Mouse (Mus musculus) inflammation-experienced regulatory T-cells, adult 6 months (primary cell): ENCODE measurements around the gene Slc35d1. TPM values are rescaled to one million over a fixed set of nuclear protein-coding genes. Genes with fewer than 3 reads are reported as not detected.
A peak's percentile ranks its signal among the peaks of the same experiment; 100 is the strongest.

Experiments
- ATAC-seq: one replicate; pipeline ENCODE4 v1.8.0; 2017
- polyA plus RNA-seq, 3 experiments: library from polyadenylated mRNA; unstranded; fragments of 100-300 nt; shearing (Covaris generic); gene quantifications; one replicate each; pipeline ENCODE4 v1.2.1; 2017

The Slc35d1 gene
- polyA plus RNA-seq = 10 to 100 TPM; 21.1 to 24.4 (median 24.2) TPM

DNA sequence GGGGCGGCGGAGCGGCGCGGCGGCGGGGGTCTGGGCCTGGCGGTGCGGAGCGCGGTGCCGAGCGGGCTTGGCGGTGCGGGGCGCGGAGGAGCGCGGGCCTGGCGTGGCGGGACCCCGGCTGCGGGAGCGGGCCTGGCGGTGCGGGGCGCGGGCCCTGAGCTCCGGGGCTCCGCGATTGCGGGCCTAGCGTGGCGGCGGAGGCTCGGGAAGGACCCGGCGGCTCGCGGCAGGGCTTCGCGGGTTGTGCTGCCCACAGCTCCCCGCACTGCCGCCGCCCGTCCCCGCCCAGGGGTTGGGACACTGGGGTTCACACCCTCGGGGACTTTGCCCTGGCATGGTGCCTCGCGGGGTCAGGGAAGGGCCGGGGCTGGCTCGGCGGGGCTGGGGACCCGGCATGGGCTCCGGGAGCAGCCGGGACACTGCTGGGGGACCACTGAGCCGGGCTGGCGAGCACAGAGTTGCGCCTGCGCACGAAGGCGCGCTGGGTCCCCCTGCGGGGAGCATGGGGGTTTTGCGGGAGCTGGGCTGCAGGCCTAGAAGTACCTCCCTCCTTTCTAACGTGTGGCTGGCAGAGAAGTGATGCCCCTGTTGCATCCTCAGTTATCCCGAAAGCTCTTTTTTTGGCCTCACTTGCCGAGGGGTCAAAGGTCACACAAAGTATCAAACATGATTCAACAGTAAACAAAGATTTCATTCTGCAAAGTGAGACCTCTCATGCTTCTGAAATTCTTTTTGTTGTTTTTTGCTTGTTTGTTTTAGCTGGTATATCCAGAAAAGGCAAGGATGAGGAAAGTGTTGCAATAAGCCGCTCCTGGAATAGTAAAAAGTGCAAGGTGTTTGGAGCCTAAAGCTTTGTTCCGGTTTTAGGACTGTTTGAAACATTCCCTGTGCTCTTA is at the start of gene Slc35d1:
Gene Slc35d1, minus strand, starts transcription at position 240 of the 896 bp plus-strand sequence.
- peak; percentile 46 for ATAC-seq

DNA sequence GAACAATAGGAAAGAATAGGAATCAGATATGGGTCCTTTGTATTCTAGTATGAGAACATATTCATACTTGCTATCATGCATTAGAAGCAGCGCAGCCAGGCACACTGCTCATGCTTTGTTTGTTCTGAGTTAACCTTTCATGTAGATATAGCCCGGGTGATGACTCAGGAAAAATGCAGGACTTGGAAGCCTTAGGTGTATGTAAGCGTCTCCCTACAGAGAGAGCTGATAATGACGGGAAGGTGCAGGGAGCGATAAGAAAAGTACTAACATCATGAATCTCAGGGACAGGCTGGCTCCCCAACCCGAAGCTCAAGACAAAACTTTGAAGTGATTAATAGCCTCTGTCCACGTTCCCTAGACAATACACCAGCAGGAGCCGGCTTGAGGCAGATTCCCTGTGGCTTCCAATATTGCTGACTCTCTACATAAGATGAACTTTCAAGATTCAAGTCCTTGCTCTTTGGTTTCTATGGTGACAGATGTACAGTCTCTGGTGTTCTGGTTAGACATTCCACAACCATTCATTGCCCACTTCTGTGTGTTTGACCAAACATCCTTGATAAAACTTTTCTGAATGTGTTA is 48.9 kb upstream of the Slc35d1 start:
- ATAC-seq = no peak

DNA sequence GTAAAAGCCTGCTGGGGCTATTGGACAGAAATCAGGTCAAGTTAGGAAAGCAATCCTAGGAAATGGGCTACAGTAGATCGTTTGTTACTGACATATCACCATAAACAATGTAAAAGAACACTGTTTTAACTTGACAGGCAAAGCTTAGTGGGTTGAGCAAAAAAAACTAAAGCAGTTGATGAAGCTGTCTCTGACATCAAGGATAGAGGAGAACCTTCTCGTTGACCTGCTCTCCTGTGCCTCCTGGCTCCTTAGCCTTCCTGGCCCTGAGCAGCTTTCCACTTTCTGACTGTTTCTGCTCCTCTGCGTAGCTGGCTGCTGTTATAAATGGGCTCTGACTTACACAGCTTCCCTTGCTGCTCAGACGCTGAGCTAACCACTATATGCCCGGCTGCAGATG is 48.4 kb upstream of the Slc35d1 start:
- ATAC-seq = no peak

DNA sequence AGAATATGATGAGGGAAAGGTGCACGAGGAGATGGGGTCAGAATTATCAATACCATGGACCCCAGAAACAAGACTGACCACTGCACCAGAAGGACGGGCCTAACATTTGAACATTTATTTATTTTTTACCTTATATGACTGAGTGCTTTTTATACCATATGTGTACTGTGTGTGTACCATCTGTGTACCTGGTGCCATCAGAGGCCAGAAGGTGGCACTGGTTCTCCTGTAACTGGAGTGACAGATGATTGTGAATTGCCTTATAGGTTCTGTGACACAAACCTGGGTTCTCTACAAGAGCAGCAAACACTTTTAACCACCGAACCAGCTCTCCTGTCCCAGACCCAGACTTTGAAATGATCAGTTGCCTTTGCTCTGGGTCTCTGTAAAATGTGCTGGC is 43.9 kb upstream of the Slc35d1 start:
- ATAC-seq = no peak

DNA sequence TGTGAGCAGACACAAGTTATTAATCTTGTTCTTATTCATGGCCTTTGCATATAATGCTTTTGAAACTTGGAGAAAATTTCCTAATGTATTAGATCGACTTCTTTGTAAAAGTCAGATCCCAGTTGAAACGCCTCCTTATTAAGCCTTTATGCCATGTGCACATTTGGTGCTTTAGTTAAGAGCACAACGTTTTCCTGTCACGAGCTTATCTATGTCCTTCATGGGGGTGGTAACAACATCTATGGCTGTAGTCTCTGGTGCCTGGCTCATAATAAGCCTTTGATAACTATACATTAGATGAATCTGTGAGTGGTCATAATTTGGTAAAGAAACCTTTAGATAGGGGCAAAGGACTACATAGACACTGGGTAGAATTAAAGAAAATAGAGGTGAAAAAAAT is 38.9 kb upstream of the Slc35d1 start:
- no peak for ATAC-seq

DNA sequence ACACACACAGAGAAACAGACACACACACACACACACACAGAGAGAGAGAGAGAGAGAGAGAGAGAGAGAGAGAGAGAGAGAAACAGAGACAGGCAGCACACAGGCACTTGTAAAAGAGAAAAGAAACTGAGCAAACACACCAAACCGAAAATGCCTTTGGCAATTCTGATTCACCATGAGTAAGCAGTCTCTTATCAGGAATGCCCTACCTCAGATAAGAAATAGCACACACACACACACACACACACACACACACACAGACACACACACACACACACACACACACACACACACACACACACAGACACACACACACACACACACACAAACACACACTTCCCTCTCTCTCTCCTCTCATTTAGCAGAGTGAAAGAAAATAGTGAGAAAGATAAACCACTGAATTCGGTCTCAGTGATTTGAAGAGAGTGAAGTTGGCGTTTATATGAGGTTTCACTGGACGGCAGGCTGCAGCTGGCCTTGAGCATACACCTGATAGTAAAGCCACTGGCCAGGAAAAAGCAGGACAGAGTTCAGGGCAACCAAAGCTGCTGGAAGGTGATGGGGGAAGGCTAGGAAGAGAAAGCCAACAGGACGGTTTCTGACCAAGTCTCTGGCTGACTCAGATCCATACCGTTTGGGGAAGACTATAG is 34.6 kb upstream of the Slc35d1 start:
- ATAC-seq = no peak

DNA sequence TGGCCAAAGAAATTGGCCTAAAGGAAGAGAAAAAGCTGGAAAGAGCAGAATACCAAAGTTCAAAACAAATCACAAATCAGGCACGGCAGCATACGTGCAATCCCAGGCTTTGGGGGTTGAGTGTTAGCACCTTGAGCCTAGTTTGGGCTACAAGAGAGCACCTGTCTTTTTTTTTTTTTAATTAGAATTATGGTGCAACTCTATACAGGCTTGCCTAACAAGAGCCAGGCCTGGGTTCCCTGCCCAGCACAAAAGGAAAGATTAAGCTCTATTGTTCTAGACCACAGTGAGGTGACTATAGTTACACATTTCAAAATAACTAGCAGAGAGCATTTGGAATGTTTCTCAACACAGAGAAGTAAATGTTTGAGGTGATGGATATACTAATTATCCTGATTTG is 32.8 kb upstream of the Slc35d1 start:
- ATAC-seq = no peak

DNA sequence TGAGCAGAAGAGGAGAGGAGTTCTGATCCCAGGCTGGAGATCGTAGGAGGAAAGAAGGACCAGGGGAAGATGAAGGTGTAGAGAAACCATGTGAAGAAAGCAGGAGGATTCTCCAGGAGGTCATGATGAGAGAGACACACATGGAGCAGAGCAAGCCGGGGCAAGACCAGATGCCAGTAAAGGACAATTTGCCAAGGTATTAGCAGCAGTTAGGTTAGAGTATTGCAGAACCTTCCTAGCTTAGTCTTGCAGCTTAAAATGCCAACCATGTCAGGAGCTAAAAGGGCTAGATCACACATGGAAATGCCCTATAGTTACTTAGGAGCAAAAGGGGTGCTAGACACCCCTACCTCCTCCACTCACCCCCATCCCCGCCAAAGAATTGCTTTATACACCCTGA is 32.3 kb upstream of the Slc35d1 start:
- ATAC-seq = no peak

DNA sequence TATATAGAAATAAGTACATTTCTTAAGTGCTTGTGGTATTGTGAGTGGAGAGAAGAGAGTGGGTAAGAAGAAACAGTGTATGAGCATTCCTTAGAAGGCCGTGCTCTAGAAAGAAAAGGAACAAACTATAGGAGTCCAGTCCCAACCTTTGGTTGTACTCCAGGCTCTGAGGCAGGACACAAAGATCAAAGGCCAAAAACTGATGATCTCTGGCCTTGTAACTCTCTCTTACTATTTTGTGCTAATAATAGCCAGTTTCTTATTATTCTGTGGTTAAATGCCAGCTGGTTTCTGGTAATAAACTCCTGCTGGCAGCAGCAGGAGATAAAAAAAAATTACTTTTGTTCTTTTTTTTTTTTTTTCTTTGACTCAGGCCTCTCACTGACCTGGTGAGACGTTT is 17.2 kb upstream of the Slc35d1 start:
- no peak for ATAC-seq

DNA sequence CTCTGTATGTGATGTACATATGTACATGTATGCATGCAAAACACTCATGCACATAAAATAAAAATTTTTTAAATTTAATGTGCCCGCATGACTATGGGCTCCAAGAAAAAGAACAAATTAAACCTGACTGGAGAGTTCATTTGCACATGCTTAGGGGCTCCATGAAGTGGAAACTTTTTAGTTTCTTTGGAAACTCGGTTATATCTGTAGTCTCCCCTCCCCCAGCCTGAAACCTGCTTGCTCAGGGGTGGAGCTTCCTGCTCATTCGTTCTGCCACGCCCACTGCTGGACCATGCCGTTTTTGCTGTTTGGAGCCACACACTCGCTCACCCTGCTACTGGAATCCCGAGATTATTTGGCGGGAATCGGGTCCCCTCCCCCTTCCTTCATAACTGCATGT is 7.9 kb upstream of the Slc35d1 start:
- ATAC-seq = no peak

DNA sequence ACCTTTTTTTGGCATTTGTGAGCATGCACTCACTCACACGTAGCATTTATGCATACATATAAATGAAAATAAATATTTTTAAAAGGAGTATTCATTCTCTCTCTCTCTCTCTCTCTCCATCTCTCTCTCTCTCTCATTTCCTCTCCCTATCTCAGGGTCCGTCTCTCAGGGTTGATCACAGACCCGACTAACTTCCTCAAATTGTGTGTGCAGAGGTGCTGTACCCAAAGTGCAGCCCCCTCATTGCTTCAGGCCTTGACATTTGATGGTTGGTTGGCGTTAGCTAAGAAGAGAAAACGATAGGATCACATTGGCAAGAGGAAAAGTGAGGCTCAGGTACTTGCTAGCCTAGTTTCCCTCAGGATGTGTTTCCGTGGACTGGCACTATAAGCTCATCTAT is 6.8 kb upstream of the Slc35d1 start:
- no peak for ATAC-seq

DNA sequence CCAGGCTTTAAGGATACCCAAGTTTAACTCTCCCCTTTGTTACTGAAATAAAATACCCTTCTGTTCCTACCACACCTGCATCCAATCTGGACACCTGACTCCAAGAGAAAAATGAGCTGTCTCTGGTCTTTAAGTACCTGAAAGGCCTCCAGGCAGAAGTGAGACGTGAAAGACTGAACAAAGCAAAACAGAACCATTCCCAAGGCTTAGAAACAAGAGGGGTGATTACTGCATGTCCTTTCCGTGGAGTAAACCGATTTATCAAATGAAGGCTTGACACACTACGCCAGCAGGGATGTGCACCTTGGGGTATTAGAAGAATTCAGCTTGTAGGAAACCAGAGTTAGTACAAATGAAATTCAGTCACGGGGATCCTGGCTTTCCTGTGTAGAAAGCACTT is 4.0 kb upstream of the Slc35d1 start:
- ATAC-seq = no peak

DNA sequence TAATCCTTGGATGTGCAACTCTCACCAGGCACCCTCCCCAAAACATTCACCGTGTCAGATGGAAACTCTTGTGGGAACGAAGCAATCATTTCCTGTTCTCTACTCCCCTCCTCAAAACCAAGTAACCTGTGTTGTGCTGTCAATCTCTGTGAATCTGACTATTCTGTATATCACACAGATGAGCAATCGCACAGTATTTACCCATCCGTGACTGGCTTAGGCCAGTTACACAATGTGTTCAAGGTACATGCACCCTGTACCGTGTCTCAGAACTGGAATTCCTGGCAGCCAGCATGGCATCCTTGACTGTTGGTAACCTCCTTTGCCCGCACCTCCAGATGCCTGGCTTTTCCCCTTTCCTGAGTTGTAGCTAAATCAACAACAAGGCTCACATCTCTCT is 1.1 kb upstream of the Slc35d1 start:
- ATAC-seq = peak; percentile 59

DNA sequence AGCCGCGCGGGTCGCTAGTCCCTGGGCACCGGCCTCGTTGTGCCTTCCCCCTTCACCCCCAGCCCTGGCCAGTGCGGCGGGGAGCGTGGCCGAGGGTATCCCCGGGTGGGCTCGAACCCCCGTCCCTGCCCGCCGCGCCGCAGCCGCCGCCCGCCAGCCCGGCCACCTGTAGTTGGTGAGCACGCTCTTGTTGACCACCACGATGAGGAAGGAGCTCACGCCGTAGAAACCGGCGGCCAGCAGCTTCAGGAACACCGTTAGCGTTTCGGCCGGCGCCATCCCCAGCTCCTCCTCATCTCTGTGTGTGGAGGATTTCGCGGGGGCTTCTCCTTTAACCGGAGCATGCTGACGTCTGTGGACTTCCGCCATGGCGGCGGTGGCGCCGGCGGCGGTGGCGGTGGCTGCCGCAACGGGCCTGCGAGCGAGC is 453 bp downstream of the Slc35d1 start:
- ATAC-seq = peak; percentile 76

DNA sequence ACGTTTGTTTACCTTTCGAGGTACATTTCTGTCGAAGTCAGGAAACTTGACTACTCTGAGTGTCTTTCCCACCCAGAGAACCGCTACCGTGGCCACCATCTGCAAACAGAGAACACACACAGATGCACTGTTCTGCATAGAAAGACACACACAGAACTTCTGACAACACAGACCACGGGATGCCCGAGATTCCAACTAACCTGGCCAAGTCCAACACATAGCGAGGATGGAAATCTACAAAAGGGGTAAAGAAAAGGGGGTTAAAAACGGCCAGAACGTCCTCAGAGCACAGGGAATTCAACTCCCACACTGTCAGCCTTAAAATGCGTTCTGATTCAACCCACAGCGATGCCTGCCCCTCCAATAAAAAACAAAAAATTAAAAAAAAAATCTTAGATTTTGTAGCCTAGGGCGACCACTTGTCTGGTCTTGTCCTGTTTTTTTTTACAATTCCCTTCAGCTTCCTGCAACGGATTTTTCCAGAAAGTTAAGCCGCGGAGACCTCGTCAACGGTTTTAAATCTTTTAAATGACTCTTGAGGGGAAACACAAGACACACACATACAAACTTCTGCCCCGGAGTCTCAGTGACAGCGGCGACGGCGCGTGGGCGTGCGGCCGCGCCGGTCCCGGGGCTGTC is 986 bp downstream of the Slc35d1 start:
- ATAC-seq = peak; percentile 36

DNA sequence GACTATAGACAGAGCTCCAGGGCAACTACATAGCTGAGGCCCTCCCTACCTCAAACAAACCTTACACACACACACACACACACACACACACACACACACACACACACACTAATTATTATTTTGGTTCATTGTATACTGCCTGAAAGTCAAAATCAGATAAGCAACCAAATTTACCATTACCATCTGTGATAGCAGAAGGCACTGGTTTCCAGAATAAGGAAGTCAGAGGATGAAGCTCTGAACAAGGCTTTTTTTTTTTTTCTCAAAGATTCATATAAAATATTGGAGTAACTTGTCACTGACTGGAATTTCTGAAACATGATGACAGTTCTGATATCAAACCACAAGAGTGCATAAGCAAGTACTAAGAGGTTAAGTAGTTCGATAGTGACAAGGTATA is 6.4 kb downstream of the Slc35d1 start:
- no peak for ATAC-seq

DNA sequence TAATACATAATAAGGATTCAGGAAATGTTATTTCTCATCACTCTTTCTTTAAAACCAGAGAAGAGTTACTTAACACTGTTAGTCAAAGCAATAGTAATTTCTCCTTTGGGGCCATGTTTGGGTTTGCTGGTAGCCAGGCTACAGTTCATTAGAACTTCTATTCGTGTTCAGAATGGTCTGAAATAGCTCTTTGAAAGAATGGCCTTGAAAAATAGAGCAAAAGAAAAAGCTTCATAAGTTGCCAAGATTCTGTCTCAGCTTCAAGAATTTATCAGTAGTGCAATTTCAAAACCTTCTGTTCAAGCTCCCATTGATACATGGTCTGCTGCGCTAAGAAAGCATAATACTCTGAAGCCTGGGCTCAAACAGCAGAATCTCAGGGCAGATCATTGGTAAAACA is 11.3 kb downstream of the Slc35d1 start:
- ATAC-seq = no peak

DNA sequence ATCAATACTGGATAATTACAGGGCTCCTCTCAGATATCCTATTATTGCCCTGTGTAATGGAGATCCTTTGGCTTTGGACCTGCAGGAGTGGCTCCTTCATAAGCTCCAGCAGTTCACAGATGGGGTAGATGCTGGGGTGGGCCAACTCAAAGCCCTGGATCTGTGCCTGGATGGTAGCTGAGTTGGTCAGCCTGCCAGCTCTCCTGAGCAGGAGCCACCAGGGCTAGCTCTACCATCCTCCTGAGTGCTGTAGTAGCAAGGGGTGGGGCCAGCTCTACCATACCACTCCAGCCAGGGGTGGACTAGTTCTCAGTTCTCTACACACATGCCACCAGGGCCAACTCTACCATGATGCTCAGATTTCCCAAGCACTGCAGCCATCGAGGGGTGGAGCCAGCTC is 14.9 kb downstream of the Slc35d1 start:
- ATAC-seq = no peak

DNA sequence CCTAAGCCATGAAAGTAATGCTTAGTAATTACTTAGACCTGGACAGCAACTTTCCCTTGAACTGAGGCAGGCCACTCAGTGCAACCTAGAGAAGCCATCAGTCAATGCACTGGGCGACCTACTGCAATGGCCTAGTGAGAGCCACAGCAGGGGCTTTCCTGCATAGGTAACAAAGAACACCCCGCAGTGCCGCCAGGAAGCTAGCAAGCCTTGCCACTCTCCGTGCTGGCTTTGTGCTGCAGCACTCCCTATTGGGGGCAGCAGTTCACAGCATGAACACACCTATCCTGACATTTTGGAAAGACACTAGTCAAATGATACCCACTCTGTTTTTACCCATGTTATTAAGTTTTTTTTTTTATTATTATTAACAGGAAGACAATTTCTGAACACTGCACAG is 15.9 kb downstream of the Slc35d1 start:
- no peak for ATAC-seq

DNA sequence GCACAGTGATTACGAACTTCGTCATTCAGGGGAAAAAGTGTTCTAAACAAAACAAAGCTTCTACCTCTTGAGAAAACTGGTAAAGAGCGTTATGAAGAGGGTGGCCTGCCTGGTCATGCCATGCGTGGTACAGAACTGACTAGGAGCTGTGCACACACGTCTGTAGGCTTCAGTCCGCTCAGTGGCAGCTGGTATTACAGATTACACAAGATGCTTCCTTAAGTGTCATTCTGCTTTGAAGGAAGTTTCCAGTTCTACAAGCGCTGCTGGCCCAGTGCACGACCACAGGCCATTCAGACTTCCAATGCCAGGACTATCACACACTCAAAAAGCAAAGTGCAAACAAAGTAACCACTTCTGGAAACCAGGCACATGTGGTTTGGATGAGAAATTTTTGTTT is 17.6 kb downstream of the Slc35d1 start:
- ATAC-seq = no peak

DNA sequence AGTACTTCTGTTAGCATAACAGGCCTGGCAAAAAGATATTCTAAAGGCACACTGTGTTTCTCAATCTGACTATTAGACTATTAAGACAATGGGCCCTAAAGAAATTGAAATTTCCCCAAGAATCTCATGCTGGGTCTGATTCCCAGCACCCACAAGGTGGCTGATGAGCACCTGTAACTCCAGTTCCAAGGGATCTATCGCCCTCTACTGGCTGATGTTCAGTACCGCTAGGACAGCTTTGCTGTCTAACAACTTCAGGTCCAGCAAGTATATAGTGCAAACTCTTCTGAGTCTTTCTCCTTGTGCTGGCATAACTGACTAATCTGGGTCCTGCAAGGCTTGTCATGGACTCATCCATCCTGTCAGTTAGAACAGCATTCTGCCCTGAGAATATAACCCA is 22.5 kb downstream of the Slc35d1 start:
- ATAC-seq = no peak

DNA sequence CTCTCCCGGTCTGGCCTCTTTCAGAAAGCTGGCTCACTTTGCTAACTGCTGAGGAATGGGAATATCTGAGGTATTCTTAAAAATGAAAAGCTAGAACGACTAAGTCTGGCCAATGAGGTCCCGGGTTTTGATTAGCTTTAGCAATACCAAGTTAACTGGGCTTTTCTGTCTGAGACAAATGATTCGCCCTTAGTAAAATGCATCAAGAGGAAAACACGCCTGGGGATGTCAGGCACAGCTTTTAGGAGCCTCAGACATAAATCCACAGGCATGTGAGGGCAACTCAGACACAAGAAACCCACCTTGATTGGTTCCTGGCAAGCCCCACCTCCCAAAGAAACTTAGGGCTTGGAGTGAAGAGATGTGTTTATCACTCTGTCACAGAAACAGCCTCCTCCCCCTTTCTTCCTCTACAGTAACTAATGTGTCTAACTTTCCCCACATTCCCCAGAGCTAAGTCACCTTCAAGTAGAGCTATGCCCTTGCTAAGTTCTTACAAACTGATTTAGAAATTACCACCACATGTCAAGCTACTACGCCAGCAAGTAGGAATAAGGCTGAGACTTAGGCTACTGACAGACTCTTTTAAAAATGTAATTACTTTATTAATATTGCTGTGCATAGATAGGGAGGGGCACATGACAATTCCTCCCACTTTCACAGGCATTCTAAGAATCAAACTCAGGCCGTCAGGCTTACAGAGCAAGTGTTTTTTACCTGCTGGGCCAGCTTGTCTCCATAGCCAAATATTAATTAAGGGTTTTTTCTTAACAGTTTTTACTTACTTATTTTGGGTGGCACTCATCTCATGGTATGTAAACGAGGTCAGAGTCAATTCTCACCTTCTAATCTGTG is 26.0 kb downstream of the Slc35d1 start:
- ATAC-seq = no peak
